Mouse (Mus musculus) heart, postnatal 0 days (tissue): Measurements from ENCODE around the gene Timp3.

ENCODE experiments used
- CTCF ChIP-seq: IDR thresholded peaks from 2 replicates; pipeline ENCODE4 v1.5.1; 2016; ENCODE audit warnings: antibody characterized with exemption, control low read depth, low read depth
- EP300 ChIP-seq: IDR thresholded peaks from 2 replicates; pipeline ENCODE4 v1.6.1; 2016; ENCODE audit warnings: antibody characterized with exemption, low read depth

- TF ChIP-seq CTCF = no peak
- no peak for TF ChIP-seq EP300
These were observed 45.5 kb downstream of the Timp3 start for GRCm38 (mm10) chr10:86345645-86346044.
